Mouse (Mus musculus): Measurements from ENCODE around the gene Rtkn. TPM values are rescaled to one million over a fixed set of nuclear protein-coding genes. Genes with fewer than 3 reads are reported as not detected.

Gene Rtkn
- total RNA-seq, 1 experiment: 20.0 TPM

DNA sequence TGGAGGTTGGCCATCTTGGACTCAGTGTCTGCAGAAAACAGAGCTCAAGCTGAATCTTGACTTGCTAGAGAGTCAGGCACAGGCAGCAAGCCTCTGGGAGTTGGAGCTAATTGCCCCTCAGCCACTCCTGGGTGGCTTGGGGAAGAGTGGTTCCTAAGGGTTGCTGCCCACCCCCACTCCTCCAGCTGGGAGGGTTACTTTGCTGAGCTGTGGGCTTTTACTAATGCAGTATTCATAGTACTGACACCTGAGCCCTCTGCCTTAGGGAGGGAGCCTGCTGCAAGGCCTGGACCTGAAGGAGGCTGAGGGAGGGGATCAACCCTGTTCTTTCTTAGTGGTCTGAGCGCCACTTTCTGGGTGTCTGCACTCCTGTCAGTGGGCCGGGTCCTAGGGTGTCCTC, 51.7 kb downstream of the Rtkn start:
- DNase-seq (ENCODE audit: low read depth, low spot score): no peak

DNA sequence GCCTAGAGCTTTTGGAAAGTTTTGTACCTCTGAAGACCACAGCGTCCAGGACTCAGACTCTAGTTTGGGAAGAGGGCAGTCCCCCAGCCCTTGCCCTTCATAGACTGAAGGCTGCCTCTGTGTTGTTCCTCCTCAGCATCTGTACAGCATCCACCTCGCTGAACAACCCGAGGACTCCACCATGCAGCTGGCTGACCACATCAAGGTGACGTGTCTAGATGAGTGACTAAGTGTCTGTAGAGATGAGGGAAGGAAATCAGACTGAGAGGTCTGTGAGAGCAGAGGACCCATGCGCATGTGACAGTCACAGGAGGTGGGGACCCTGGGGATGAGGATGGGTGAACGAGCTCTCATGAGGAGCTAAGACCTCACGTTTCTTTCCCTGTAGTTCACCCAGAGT, 58.3 kb downstream of the Rtkn start:
- no peak for DNase-seq (ENCODE audit: low read depth, low spot score)
- H3K9ac ChIP-seq (ENCODE audit: insufficient read depth, low read depth, low read length, poor library complexity, severe bottlenecking): no peak overlapping the region
- in situ Hi-C loops (cut with MboI; ENCODE audit: low sequenced_read_pairs in 2 of 2, unreplicated experiment in 2 of 2): no loop called here
- H3K36me3 ChIP-seq (ENCODE audit: control insufficient read depth, insufficient read depth, low read length, poor library complexity, severe bottlenecking): peaks cover 36% of the 10 kb centered on the region
- no peak for TF ChIP-seq CHD2 (IDR thresholded peaks at IDR 0.05; ENCODE audit: low read depth, low read length)
- TF ChIP-seq ZNF384 (IDR thresholded peaks at IDR 0.05; ENCODE audit: low read depth, low read length): no peak
- no peak for TF ChIP-seq MAFK (IDR thresholded peaks at IDR 0.05; ENCODE audit: insufficient read depth, low read depth, low read length)
- TF ChIP-seq HCFC1 (IDR thresholded peaks at IDR 0.05; ENCODE audit: borderline replicate concordance, insufficient read depth, low read length): no peak
- no peak for TF ChIP-seq ZC3H11A (IDR thresholded peaks at IDR 0.05; ENCODE audit: borderline replicate concordance, low read depth, low read length)
- peaks cover 0 to 5% of the 10 kb centered on the region in 2 experiments; a peak in 3 of 4 replicates for H3K4me1 ChIP-seq (ENCODE audit: control insufficient read depth in 2 of 2, insufficient read depth in 2 of 2, low read length in 2 of 2, poor library complexity in 1 of 2)
- H3K9me3 ChIP-seq (ENCODE audit: control insufficient read depth, insufficient read depth, low read depth, low read length): no peaks in the 10 kb centered on the region
- no peak overlapping the region for H3K27ac ChIP-seq (ENCODE audit: insufficient read depth, low read depth, low read length, poor library complexity, severe bottlenecking)
- no peak overlapping the region for H3K4me3 ChIP-seq (ENCODE audit: insufficient read depth in 1 of 2, low read depth in 1 of 2, low read length in 2 of 2, poor library complexity in 1 of 2, severe bottlenecking in 1 of 2)

More for the DNA sequence above, 51.7 kb downstream of the Rtkn start:
- no peaks in the 10 kb centered on the region for H3K9me3 ChIP-seq (ENCODE audit: control insufficient read depth, insufficient read depth, low read depth, low read length)
- H3K36me3 ChIP-seq (ENCODE audit: control insufficient read depth, insufficient read depth, low read length, poor library complexity, severe bottlenecking): peaks cover 12% of the 10 kb centered on the region
- H3K4me3 ChIP-seq (ENCODE audit: insufficient read depth in 1 of 2, low read depth in 1 of 2, low read length in 2 of 2, poor library complexity in 1 of 2, severe bottlenecking in 1 of 2): no peak overlapping the region
- no peak overlapping the region for H3K9ac ChIP-seq (ENCODE audit: insufficient read depth, low read depth, low read length, poor library complexity, severe bottlenecking)
- no peak for TF ChIP-seq ZC3H11A (IDR thresholded peaks at IDR 0.05; ENCODE audit: borderline replicate concordance, low read depth, low read length)
- in situ Hi-C loops (cut with MboI; ENCODE audit: low sequenced_read_pairs in 2 of 2, unreplicated experiment in 2 of 2): no loop called here
- peaks cover 0 to 2% of the 10 kb centered on the region in 2 experiments; a peak in 3 of 4 replicates for H3K4me1 ChIP-seq (ENCODE audit: control insufficient read depth in 2 of 2, insufficient read depth in 2 of 2, low read length in 2 of 2, poor library complexity in 1 of 2)
- H3K27ac ChIP-seq (ENCODE audit: insufficient read depth, low read depth, low read length, poor library complexity, severe bottlenecking): no peak overlapping the region

- in situ Hi-C loops (cut with MboI; ENCODE audit: low sequenced_read_pairs in 2 of 2, unreplicated experiment in 2 of 2): no loop called here
- H3K9ac ChIP-seq (ENCODE audit: insufficient read depth, low read depth, low read length, poor library complexity, severe bottlenecking): no peak overlapping the region
- peaks cover 0 to 5% of the 10 kb centered on the region in 2 experiments; a peak in 1 of 4 replicates for H3K4me1 ChIP-seq (ENCODE audit: control insufficient read depth in 2 of 2, insufficient read depth in 2 of 2, low read length in 2 of 2, poor library complexity in 1 of 2)
- TF ChIP-seq ZNF384 (IDR thresholded peaks at IDR 0.05; ENCODE audit: low read depth, low read length) (no peak), MAFK (IDR thresholded peaks at IDR 0.05; ENCODE audit: insufficient read depth, low read depth, low read length) (0 out of 2 replicates have a peak, but pooled peaks have one; percentile 13)
- H3K4me3 ChIP-seq (ENCODE audit: insufficient read depth in 1 of 2, low read depth in 1 of 2, low read length in 2 of 2, poor library complexity in 1 of 2, severe bottlenecking in 1 of 2): no peak overlapping the region
- H3K36me3 ChIP-seq (ENCODE audit: control insufficient read depth, insufficient read depth, low read length, poor library complexity, severe bottlenecking): peaks cover 30% of the 10 kb centered on the region
- H3K9me3 ChIP-seq (ENCODE audit: control insufficient read depth, insufficient read depth, low read depth, low read length): no peaks in the 10 kb centered on the region
- H3K27ac ChIP-seq (ENCODE audit: insufficient read depth, low read depth, low read length, poor library complexity, severe bottlenecking): no peak overlapping the region
- DNase-seq (ENCODE audit: low read depth, low spot score): peak; percentile 31
These were observed 62.2 kb downstream of the Rtkn start for GRCm38 (mm10) chr6:83197345-83198004.

Other genes starting within 250 kb of the Rtkn start
- 2.3 and 3.5 TPM in 2 replicates for gene Sema4f, start 195.7 kb upstream of the Rtkn start, total RNA-seq (2012; rRNA removed)
- 5.7 and 6.8 TPM in 2 replicates for gene M1ap, start 188.6 kb upstream of the Rtkn start, total RNA-seq (2012; rRNA removed)
- 8.5 and 14.9 TPM in 2 replicates for gene Dok1, start 102.0 kb upstream of the Rtkn start, total RNA-seq (2012; rRNA removed)
- gene Loxl3, start 101.3 kb upstream of the Rtkn start, total RNA-seq (2012; rRNA removed): 2.3 and 3.4 TPM in 2 replicates
- gene Aup1, start 80.9 kb upstream of the Rtkn start, total RNA-seq (2012; rRNA removed): 152 and 242 TPM in 2 replicates
- 66.8 and 80.3 TPM in 2 replicates for gene Htra2, start 80.2 kb upstream of the Rtkn start, total RNA-seq (2012; rRNA removed)
- gene Dqx1, start 77.6 kb upstream of the Rtkn start, total RNA-seq (2012; rRNA removed): 3.7 and 5.6 TPM in 2 replicates
- 0.58 TPM in 1 of 2 replicates, not detected in the other for gene Tlx2, start 65.2 kb upstream of the Rtkn start, total RNA-seq (2012; rRNA removed)
- 12.7 and 14.7 TPM in 2 replicates for gene Pcgf1, start 57.6 kb upstream of the Rtkn start, total RNA-seq (2012; rRNA removed)
- 0.42 and 0.62 TPM in 2 replicates for gene Lbx2, start 49.1 kb upstream of the Rtkn start, total RNA-seq (2012; rRNA removed)
- 4.6 and 4.7 TPM in 2 replicates for gene Ccdc142, start 33.9 kb upstream of the Rtkn start, total RNA-seq (2012; rRNA removed)
- gene Gm42688, start 33.8 kb upstream of the Rtkn start, total RNA-seq (2012; rRNA removed): 1.3 and 1.8 TPM in 2 replicates
- gene Mrpl53, start 26.4 kb upstream of the Rtkn start, total RNA-seq (2012; rRNA removed): 50.5 and 53.9 TPM in 2 replicates
- 42.3 and 92.6 TPM in 2 replicates for gene Mogs, start 20.0 kb upstream of the Rtkn start, total RNA-seq (2012; rRNA removed)
- gene Wbp1, start 13.9 kb upstream of the Rtkn start, total RNA-seq (2012; rRNA removed): 47.5 and 63.8 TPM in 2 replicates
- 19.2 and 21.2 TPM in 2 replicates for gene Ino80b, start 10.0 kb upstream of the Rtkn start, total RNA-seq (2012; rRNA removed)
- gene Wdr54, start 20.9 kb downstream of the Rtkn start, total RNA-seq (2012; rRNA removed): 3.7 and 4.3 TPM in 2 replicates
- 0.31 and 0.53 TPM in 2 replicates for gene 1700003E16Rik, start 20.9 kb downstream of the Rtkn start, total RNA-seq (2012; rRNA removed)
- gene Dctn1, start 30.5 kb downstream of the Rtkn start, total RNA-seq (2012; rRNA removed): 40.6 and 41.7 TPM in 2 replicates
- gene Slc4a5, start 84.4 kb downstream of the Rtkn start, total RNA-seq (2012; rRNA removed): 100 and 104 TPM in 2 replicates
- 73.0 and 80.4 TPM in 2 replicates for gene Mthfd2, start 190.4 kb downstream of the Rtkn start, total RNA-seq (2012; rRNA removed)
- gene Mob1a, start 190.6 kb downstream of the Rtkn start, total RNA-seq (2012; rRNA removed): 32.9 and 53.4 TPM in 2 replicates
- gene Bola3, start 213.7 kb downstream of the Rtkn start, total RNA-seq (2012; rRNA removed): 13.1 and 24.5 TPM in 2 replicates

Measured in ES-E14 (cell line).